Mouse (Mus musculus): ENCODE results near the gene Adarb1. TPM values are rescaled to one million over a fixed set of nuclear protein-coding genes. Genes with fewer than 3 reads are reported as not detected.

Gene Adarb1
- polyA plus RNA-seq, 1 experiment from 2014 or later = 12.4 TPM

- DNase-seq (ENCODE audit: low read depth, low spot score) (no peak), ATAC-seq (no peak)
- H3K27me3 ChIP-seq = no peaks in the 10 kb centered on the region
- POLR2A ChIA-PET = no interaction called here
- CTCF ChIA-PET = interaction anchor here (1.3 kb wide), 1 partner anchor 34 kb away, joined by 3 read pairs; no protein-coding TSS in a partner anchor
- TF ChIP-seq CTCF (IDR thresholded peaks at IDR 0.05) = no peak
- in situ Hi-C loops (cut with MboI; ENCODE audit: low pct_unique_long_range_greater_than_20kb) = no loop called here
Measured at GRCm38 (mm10) chr10:77435343-77435742, 17.3 kb upstream of the Adarb1 start.

- DNase-seq (ENCODE audit: low read depth, low spot score) (no peak), ATAC-seq (peak; percentile 35)
- no peaks in the 10 kb centered on the region for H3K27me3 ChIP-seq
- no peak for TF ChIP-seq CTCF (IDR thresholded peaks at IDR 0.05)
- CTCF ChIA-PET = no interaction called here
- POLR2A ChIA-PET = interaction anchor here (0.6 to 0.8 kb wide), 2 partner anchors 20 to 72 kb away, joined by 3 read pairs; no protein-coding TSS in a partner anchor
- in situ Hi-C loops (cut with MboI; ENCODE audit: low pct_unique_long_range_greater_than_20kb) = no loop called here
Measured at GRCm38 (mm10) chr10:77434457-77435151, 16.5 kb upstream of the Adarb1 start.

GRCm38 (mm10) chr10:77434076-77434456 is 16.0 kb upstream of the Adarb1 start:
- ChIA-PET CTCF (no interaction called here), POLR2A (interaction anchor here (0.6 to 0.8 kb wide), 2 partner anchors 20 to 71 kb away, joined by 3 read pairs; no protein-coding TSS in a partner anchor)
- no peaks in the 10 kb centered on the region for H3K27me3 ChIP-seq
- no peak for ATAC-seq
- DNase-seq (ENCODE audit: low read depth, low spot score) = no peak
- in situ Hi-C loops (cut with MboI; ENCODE audit: low pct_unique_long_range_greater_than_20kb) = no loop called here
- TF ChIP-seq CTCF (IDR thresholded peaks at IDR 0.05) = no peak

- CTCF ChIA-PET = no interaction called here
- in situ Hi-C loops (cut with MboI; ENCODE audit: low pct_unique_long_range_greater_than_20kb) = no loop called here
- DNase-seq (ENCODE audit: low read depth, low spot score) (no peak), ATAC-seq (no peak)
- POLR2A ChIA-PET = no interaction called here
- no peaks in the 10 kb centered on the region for H3K27me3 ChIP-seq
- TF ChIP-seq CTCF (IDR thresholded peaks at IDR 0.05) = no peak
Measured at GRCm38 (mm10) chr10:77430771-77431170, 12.7 kb upstream of the Adarb1 start.

- ATAC-seq (no peak), DNase-seq (ENCODE audit: low read depth, low spot score) (no peak)
- TF ChIP-seq CTCF (IDR thresholded peaks at IDR 0.05) = no peak
- in situ Hi-C loops (cut with MboI; ENCODE audit: low pct_unique_long_range_greater_than_20kb) = no loop called here
- H3K27me3 ChIP-seq = no peaks in the 10 kb centered on the region
- ChIA-PET CTCF (no interaction called here), POLR2A (no interaction called here)
Measured at GRCm38 (mm10) chr10:77429921-77430320, 11.9 kb upstream of the Adarb1 start.

DNA sequence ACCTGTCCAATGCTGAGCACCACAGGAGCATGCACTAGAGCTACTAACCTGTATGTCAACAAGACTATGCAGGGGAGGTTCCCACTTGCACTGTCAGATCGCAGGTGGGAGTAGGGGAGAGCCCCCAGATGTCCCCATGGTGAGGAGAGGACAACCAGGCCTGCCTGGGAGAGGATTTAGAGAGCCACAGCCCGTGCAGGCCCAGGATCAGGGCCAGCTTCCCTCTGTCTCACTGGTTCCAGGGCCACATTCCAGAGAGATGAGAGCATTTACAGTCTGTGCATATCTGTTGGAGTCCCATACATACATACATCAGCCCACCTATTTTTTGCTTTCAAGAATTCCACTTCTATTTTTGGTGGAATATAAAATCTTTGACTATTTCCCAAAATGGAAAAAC is 9.5 kb upstream of the Adarb1 start:
- no peaks in the 10 kb centered on the region for H3K27me3 ChIP-seq
- POLR2A ChIA-PET = interaction anchor here (1.0 kb wide), 1 partner anchor 28 kb away, joined by 3 read pairs; no protein-coding TSS in a partner anchor
- in situ Hi-C loops (cut with MboI; ENCODE audit: low pct_unique_long_range_greater_than_20kb) = no loop called here
- CTCF ChIA-PET = no interaction called here
- DNase-seq (ENCODE audit: low read depth, low spot score) (no peak), ATAC-seq (no peak)
- TF ChIP-seq CTCF (IDR thresholded peaks at IDR 0.05) = no peak

DNA sequence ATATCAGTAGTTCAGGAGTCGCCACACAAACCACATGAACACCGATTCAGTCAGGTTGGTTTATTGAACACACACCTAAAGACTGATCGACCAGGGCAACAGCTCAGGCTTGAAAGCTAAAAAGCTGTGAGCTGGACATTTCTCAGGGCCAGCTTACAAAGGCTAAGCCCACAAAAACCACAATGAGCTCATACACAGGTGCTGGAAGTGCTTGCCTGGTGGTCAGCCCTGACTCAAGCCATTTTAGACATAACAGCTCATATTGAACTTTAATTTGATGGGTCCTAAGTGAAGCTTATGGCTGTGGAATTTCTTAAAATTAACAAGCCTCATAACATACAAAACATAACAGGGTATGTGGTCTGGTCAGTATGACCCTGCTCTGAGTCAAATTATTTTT is 2.1 kb upstream of the Adarb1 start:
- no peak for TF ChIP-seq CTCF (IDR thresholded peaks at IDR 0.05)
- no peak for DNase-seq (ENCODE audit: low read depth, low spot score)
- in situ Hi-C loops (cut with MboI; ENCODE audit: low pct_unique_long_range_greater_than_20kb) = no loop called here
- ATAC-seq = no peak
- ChIA-PET POLR2A (interaction anchor here (1.0 kb wide), 1 partner anchor 18 kb away, joined by 3 read pairs; no protein-coding TSS in a partner anchor), CTCF (interaction anchor here (1.2 to 1.3 kb wide), 2 partner anchors 24 to 62 kb away, joined by 3 read pairs; no protein-coding TSS in a partner anchor)
- H3K27me3 ChIP-seq = no peaks in the 10 kb centered on the region

GRCm38 (mm10) chr10:77417240-77418102 is 599 bp downstream of the Adarb1 start:
- no peak for DNase-seq (ENCODE audit: low read depth, low spot score)
- POLR2A ChIA-PET = interaction anchor here (0.8 to 1.5 kb wide), 5 partner anchors 26 to 90 kb away, joined by 3 to 6 read pairs (median 3); no protein-coding TSS in a partner anchor
- TF ChIP-seq CTCF (IDR thresholded peaks at IDR 0.05) = no peak

DNA sequence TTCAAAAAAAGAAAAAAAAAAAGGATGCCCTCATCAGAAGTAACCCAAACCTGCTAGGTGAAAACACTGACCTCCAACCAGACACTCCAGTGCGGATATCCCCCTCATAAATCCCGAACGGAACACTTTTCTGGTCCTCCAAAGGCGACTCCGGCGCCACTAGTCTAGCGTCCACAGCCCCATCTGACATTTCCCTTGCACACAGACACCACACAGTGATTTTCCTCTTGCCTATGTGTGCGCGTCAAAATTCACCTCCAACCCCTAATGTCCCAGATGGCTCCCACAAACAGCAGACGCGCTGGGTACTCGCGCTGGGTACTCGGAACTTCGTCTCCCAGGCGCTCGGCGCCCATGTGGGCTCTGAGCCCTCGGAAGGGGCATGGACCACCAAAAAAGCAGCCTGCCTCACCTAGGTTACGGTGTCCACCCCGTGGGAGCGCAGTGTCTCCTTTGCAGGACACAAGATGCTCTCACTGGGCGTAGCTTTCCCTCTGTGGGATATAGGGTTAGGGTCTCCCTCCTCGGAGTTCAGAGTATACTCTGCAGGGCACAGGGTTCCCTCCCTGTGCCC is 1.3 kb downstream of the Adarb1 start:
- ATAC-seq (no peak), DNase-seq (ENCODE audit: low read depth, low spot score) (no peak)
- in situ Hi-C loops (cut with MboI; ENCODE audit: low pct_unique_long_range_greater_than_20kb) = no loop called here
- no peaks in the 10 kb centered on the region for H3K27me3 ChIP-seq
- no peak for TF ChIP-seq CTCF (IDR thresholded peaks at IDR 0.05)
- ChIA-PET CTCF (interaction anchor here (1.0 to 2.2 kb wide), 2 partner anchors 36 to 59 kb away, joined by 4 to 6 read pairs; no protein-coding TSS in a partner anchor), POLR2A (interaction anchor here (0.9 to 1.5 kb wide), 4 partner anchors 33 to 90 kb away, joined by 3 to 6 read pairs (median 4); no protein-coding TSS in a partner anchor)

More at GRCm38 (mm10) chr10:77417240-77418102, 599 bp downstream of the Adarb1 start:
- in situ Hi-C loops (cut with MboI; ENCODE audit: low pct_unique_long_range_greater_than_20kb) = no loop called here
- H3K27me3 ChIP-seq = no peaks in the 10 kb centered on the region
- CTCF ChIA-PET = no interaction called here
- peak; percentile 51 for ATAC-seq

DNA sequence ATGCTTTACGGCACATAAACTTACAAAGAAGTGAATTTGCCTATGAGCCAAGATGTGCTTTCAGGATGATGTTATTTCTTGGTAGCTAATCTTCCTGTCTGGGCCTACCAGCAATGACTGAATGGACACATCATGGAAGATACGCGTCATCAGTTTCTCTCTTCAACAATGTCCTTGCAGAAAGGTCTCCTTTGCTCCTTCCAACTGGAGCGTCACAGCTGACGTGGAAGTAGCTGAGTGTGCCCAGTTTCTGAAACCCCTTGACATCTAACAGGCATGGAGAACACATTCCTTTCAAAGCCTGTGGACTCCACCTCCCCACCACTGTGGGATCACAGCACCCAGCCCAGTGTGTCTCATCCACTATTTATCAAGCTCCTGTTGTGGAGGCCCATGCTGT is 2.2 kb downstream of the Adarb1 start:
- in situ Hi-C loops (cut with MboI; ENCODE audit: low pct_unique_long_range_greater_than_20kb) = no loop called here
- ChIA-PET CTCF (interaction anchor here (1.0 to 2.2 kb wide), 4 partner anchors 35 to 94 kb away, joined by 3 to 6 read pairs (median 4); no protein-coding TSS in a partner anchor), POLR2A (interaction anchor here (0.6 kb wide), 1 partner anchor 35 kb away, joined by 8 read pairs; no protein-coding TSS in a partner anchor)
- ATAC-seq = no peak
- DNase-seq (ENCODE audit: low read depth, low spot score) = no peak
- H3K27me3 ChIP-seq = no peaks in the 10 kb centered on the region
- no peak for TF ChIP-seq CTCF (IDR thresholded peaks at IDR 0.05)

Data from Patski (cell line).